Mouse (Mus musculus): ENCODE data around the gene Ppfibp1. TPM values are rescaled to one million over a fixed set of nuclear protein-coding genes. Genes with fewer than 3 reads are reported as not detected.

The Ppfibp1 gene
- total and polyA plus RNA-seq, 3 experiments: 23.4 to 28.2 (median 28.2) TPM

DNA sequence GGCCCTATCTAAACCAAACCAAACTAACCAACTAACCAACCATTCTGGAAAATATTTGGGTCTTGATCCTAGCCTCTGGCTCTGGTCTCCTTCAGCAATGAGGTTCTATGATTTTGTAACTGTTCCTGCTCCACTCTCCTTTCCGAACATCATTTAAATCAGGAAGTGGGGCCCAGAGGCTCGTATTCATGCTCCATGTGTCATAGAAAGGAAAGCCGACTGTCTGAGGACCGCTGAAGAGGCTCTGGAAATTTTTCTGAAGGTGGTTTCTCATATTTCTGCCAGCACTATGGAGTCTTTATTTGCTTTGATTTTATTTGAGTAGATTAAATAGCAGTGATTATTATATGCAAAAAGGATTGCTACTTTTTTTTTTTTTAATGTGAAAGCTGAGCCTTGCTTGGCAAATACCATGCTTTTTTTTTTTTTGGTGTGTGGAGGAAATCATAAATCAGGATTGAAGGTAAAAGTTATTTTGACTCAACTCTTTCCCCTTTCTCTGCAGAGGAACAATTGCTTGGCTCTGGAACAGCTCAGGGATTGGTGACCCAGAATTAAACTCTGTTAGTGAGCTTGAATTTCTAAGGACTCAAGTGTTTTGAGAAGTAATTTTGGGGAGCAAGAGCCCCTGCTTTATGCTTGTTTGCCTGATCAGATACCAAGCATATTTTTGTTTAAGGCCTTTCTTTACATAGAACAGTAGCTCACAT, 25.4 kb downstream of the Ppfibp1 start:
- Histone ChIP-seq H3K4me1 (ENCODE audit: control insufficient read depth in 1 of 2, insufficient read depth in 2 of 2) (peaks cover 10 to 40% of the 10 kb centered on the region in 2 experiments), H3K79me2 (replicated peaks; ENCODE audit: control insufficient read depth, extremely low read depth, insufficient read depth, poor library complexity, severe bottlenecking) (no peaks in the 10 kb centered on the region; the same call in 1 of the 2 replicates), H3K27ac (ENCODE audit: insufficient read depth, low read depth) (no peak overlapping the region), H3K36me3 (replicated peaks in 1 of 2; ENCODE audit: control insufficient read depth in 1 of 2, insufficient read depth in 1 of 2, low read length in 1 of 2) (peaks cover 0 to 10% of the 10 kb centered on the region in 2 experiments), H3K9ac (ENCODE audit: insufficient read depth, low read depth) (no peak overlapping the region), H3K4me2 (ENCODE audit: insufficient read depth, low read depth, poor library complexity, severe bottlenecking) (no peak overlapping the region), H3K9me3 (replicated peaks; ENCODE audit: low read length) (no peaks in the 10 kb centered on the region), H3K27me3 (replicated peaks) (no peaks in the 10 kb centered on the region), H3K4me3 (replicated peaks in 1 of 3; ENCODE audit: low read depth in 2 of 3, low read length in 2 of 3, poor library complexity in 1 of 3) (no peak overlapping the region)
- TF ChIP-seq ZNF384 (IDR thresholded peaks at IDR 0.05; ENCODE audit: low read depth, low read length) (0 out of 2 replicates have a peak, but pooled peaks have one; percentile 16), CHD2 (IDR thresholded peaks at IDR 0.05; ENCODE audit: low read length) (no peak), IRF4 (IDR thresholded peaks at IDR 0.05; ENCODE audit: low read depth, low read length) (no peak)
- no peak for DNase-seq (ENCODE audit: extremely low read depth)
- dilution Hi-C loops (cut with MboI; ENCODE audit: extremely low pct_ligation_motif_present, extremely low pct_unique_long_range_greater_than_20kb, low sequenced_read_pairs) (no loop called here), in situ Hi-C loops (cut with MboI; ENCODE audit: low pct_ligation_motif_present, low pct_unique_long_range_greater_than_20kb, low sequenced_read_pairs) (no loop called here)

DNA sequence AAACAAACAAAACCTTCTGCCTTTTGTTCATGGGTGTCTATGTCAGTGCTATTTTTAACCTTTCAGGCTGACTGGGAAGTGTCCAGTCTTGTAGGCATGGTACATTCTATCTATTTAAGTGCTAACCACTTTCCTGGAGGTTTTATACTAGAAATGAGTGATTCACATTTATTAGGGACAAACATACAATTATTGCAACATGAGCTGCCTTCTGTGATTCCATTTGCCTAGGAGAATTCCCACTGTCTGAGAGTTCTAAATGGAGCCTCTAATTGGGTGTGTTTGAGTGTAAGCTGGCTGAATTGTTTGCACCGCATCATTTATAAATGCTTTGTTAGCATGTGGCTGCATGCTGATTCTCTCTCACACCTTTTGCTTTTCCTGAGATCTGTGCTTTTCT, 27.5 kb downstream of the Ppfibp1 start:
- Histone ChIP-seq H3K4me1 (ENCODE audit: control insufficient read depth in 1 of 2, insufficient read depth in 2 of 2) (peaks cover 0 to 21% of the 10 kb centered on the region in 2 experiments; a peak in 2 of 4 replicates), H3K27ac (ENCODE audit: insufficient read depth, low read depth) (no peak overlapping the region), H3K9me3 (replicated peaks; ENCODE audit: low read length) (no peaks in the 10 kb centered on the region), H3K27me3 (replicated peaks) (no peaks in the 10 kb centered on the region), H3K4me2 (ENCODE audit: insufficient read depth, low read depth, poor library complexity, severe bottlenecking) (no peak overlapping the region), H3K79me2 (replicated peaks; ENCODE audit: control insufficient read depth, extremely low read depth, insufficient read depth, poor library complexity, severe bottlenecking) (no peaks in the 10 kb centered on the region; the same call in 1 of the 2 replicates), H3K9ac (ENCODE audit: insufficient read depth, low read depth) (no peak overlapping the region), H3K4me3 (replicated peaks in 1 of 3; ENCODE audit: low read depth in 2 of 3, low read length in 2 of 3, poor library complexity in 1 of 3) (no peak overlapping the region), H3K36me3 (replicated peaks in 1 of 2; ENCODE audit: control insufficient read depth in 1 of 2, insufficient read depth in 1 of 2, low read length in 1 of 2) (peaks cover 0 to 6% of the 10 kb centered on the region in 2 experiments)
- dilution Hi-C loops (cut with MboI; ENCODE audit: extremely low pct_ligation_motif_present, extremely low pct_unique_long_range_greater_than_20kb, low sequenced_read_pairs) (no loop called here), in situ Hi-C loops (cut with MboI; ENCODE audit: low pct_ligation_motif_present, low pct_unique_long_range_greater_than_20kb, low sequenced_read_pairs) (no loop called here)
- no peak for DNase-seq (ENCODE audit: extremely low read depth)
- TF ChIP-seq POLR2AphosphoS2 (IDR thresholded peaks at IDR 0.05; ENCODE audit: low read depth, low read length) (no peak), IRF4 (IDR thresholded peaks at IDR 0.05; ENCODE audit: low read depth, low read length) (no peak)

DNA sequence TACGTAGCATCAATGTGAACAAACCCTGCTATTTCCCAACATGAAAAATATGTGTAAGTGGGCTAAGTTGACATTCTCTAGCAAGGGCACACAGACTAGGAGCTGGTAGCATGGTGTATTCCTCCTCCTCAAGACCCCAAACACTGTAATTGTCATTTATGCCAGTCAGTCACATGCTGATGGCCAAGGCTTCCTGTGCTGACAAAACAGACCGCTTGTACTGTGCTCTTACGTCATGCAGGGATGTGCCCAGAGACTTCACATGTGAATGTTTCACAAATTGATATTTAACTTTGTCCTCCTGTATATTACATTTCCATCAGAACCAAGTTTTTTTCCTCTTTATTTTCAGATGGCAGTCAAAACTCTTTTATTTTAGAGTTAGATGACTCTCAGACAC, 29.1 kb downstream of the Ppfibp1 start:
- H3K9ac ChIP-seq (ENCODE audit: insufficient read depth, low read depth): no peak overlapping the region
- dilution Hi-C loops (cut with MboI; ENCODE audit: extremely low pct_ligation_motif_present, extremely low pct_unique_long_range_greater_than_20kb, low sequenced_read_pairs) (no loop called here), in situ Hi-C loops (cut with MboI; ENCODE audit: low pct_ligation_motif_present, low pct_unique_long_range_greater_than_20kb, low sequenced_read_pairs) (no loop called here)
- no peak overlapping the region for H3K27ac ChIP-seq (ENCODE audit: insufficient read depth, low read depth)
- no peaks in the 10 kb centered on the region for H3K9me3 ChIP-seq (replicated peaks; ENCODE audit: low read length)
- TF ChIP-seq MAFK (IDR thresholded peaks at IDR 0.05; ENCODE audit: insufficient replicate concordance, low read length) (no peak), EP300 (IDR thresholded peaks at IDR 0.05; ENCODE audit: low read length) (no peak)
- no peak overlapping the region for H3K4me3 ChIP-seq (replicated peaks in 1 of 3; ENCODE audit: low read depth in 2 of 3, low read length in 2 of 3, poor library complexity in 1 of 3)
- H3K36me3 ChIP-seq (replicated peaks in 1 of 2; ENCODE audit: control insufficient read depth in 1 of 2, insufficient read depth in 1 of 2, low read length in 1 of 2): peaks cover 0 to 5% of the 10 kb centered on the region in 2 experiments
- no peaks in the 10 kb centered on the region for H3K27me3 ChIP-seq (replicated peaks)
- H3K4me1 ChIP-seq (ENCODE audit: control insufficient read depth in 1 of 2, insufficient read depth in 2 of 2): peaks cover 0 to 13% of the 10 kb centered on the region in 2 experiments; a peak in 2 of 4 replicates
- H3K79me2 ChIP-seq (replicated peaks; ENCODE audit: control insufficient read depth, extremely low read depth, insufficient read depth, poor library complexity, severe bottlenecking): no peaks in the 10 kb centered on the region
- no peak for DNase-seq (ENCODE audit: extremely low read depth)
- H3K4me2 ChIP-seq (ENCODE audit: insufficient read depth, low read depth, poor library complexity, severe bottlenecking): no peak overlapping the region
